9 mouse cellular contexts compared by ENCODE assay signal in genomic region chrX:153037087-153037971, GRCm38 (mm10). TPM values are rescaled to one million over a fixed set of nuclear protein-coding genes. Genes with fewer than 3 reads are reported as not detected.
A peak's percentile ranks its signal among the peaks of the same experiment; 100 is the strongest.
DNase-seq lines count a peak whose midpoint lies in the region; TF ChIP-seq lines count a peak whose summit lies in the region.
"Had no signal": no experiment of that assay in that cellular context is flagged by ENCODE, and none has a peak within 500 bp of the region (broad histone marks: within the 10 kb centered on the region; RNA-seq: fewer than 3 reads in every experiment).

TSS of gene Mageh1 (minus strand) at chrX:153037575.

- peak; percentile 59 to 60 for DNase-seq in adrenal gland, adult 18-20 months (ENCODE audit: low spot score in 2 of 2)
- DNase-seq in embryo, embryonic 10 days (ENCODE audit: low spot score) = peak; percentile 83
- peak; percentile 75 for DNase-seq in gastrocnemius, postnatal 25 days
- DNase-seq in induced T-regulatory cell, adult 2 months (ENCODE audit: low read depth) = peak; percentile 45
- peak; percentile 81 for DNase-seq in left cerebral cortex, adult 2 months (ENCODE audit: extremely low spot score in 1 of 2, low spot score in 2 of 2)
- DNase-seq in lung, postnatal 4 days = peak; percentile 77 to 88
- DNase-seq in right cerebral cortex, adult 2 months (ENCODE audit: low spot score in 2 of 2) = peak; percentile 80 to 83
- peak; percentile 86 for DNase-seq in yolk sac, embryonic 10.5 days (ENCODE audit: low spot score)

- peak within 1 kb of the TSS; percentile 61 for H3K4me3 ChIP-seq in left cerebral cortex, adult 2 months
- H3K4me3 ChIP-seq: myocyte had no signal

- intact Hi-C loops in left cerebral cortex, adult 2 months (cut with DNase I) = loop anchor here (1.0 kb wide), 2 partner anchors 30 to 63 kb away; no protein-coding TSS in a partner anchor

- H3K27ac ChIP-seq in left cerebral cortex, adult 2 months = peak within 1 kb of the TSS; percentile 87

- peak; percentile 10 for TF ChIP-seq CTCF in left cerebral cortex, adult 2 months (IDR thresholded peaks at IDR 0.05)

RNA-seq across cellular contexts. Expression of gene Mageh1, which starts in this region (rescaled TPM):
- 10 to 100 TPM; 18.5 to 21.1 TPM for total RNA-seq in adrenal gland, adult 18-20 months (2021)
- total RNA-seq in gastrocnemius, postnatal 25 days (2021) = 1 to 10 TPM; 4.7 to 5.1 TPM
- total RNA-seq in left cerebral cortex, adult 2 months (2021) = 10 to 100 TPM; 44.9 to 47.7 TPM

Comparison
In these comparisons a context has a peak if more than half of its experiments do, and no peak if none do; other contexts are left out.
1. Peak in every context shown above with its lines: DNase-seq, H3K4me3 ChIP-seq and H3K27ac ChIP-seq.